Mouse (Mus musculus): Measurements from ENCODE around the gene Asic2. TPM values are rescaled to one million over a fixed set of nuclear protein-coding genes. Genes with fewer than 3 reads are reported as not detected.

The Asic2 gene
- polyA plus RNA-seq, 2 experiments, result 0.01 to 0.04 TPM

DNA sequence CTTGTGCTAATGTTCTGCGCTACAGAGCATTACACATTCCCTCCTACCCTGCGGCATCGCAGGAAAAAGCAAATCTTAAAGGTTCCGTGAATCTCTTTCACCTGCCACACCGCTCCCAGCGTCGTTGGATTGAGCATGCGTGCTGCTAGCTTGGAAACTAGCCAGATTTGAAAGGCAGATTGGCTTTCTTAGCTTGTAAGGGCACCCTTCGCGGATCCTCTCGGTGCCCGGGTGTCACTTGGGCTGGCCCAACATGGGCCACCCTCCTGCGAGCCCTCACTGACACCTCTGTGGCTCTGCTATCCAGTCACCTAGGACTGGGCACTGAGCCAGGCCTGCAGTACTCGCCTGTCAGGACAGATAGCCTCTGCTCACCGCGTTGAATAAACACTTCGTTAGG lies 380.3 kb downstream of the Asic2 start:
- WGBS (ENCODE audit: insufficient replicate concordance), result 67% methylated on average over 17 of the region's 17 CpGs
- DNase-seq (ENCODE audit: low read depth in 3 of 3, low spot score in 3 of 3) (no peak), ATAC-seq (ENCODE audit: insufficient read depth) (no peak)
- H3K9ac ChIP-seq (replicated peaks), result no peak overlapping the region
- no peak overlapping the region for H3K4me2 ChIP-seq (ENCODE audit: low read depth)
- no peak overlapping the region for H3K27ac ChIP-seq
- TF ChIP-seq CTCF (IDR thresholded peaks at IDR 0.05; ENCODE audit: low read depth) (no peak), EP300 (IDR thresholded peaks at IDR 0.05; ENCODE audit: low read depth) (no peak)
- H3K27me3 ChIP-seq (ENCODE audit: control insufficient read depth, insufficient read depth, low read length), result no peaks in the 10 kb centered on the region
- no peaks in the 10 kb centered on the region for H3K9me3 ChIP-seq (ENCODE audit: control insufficient read depth, low read length)
- H3K4me1 ChIP-seq (replicated peaks; ENCODE audit: control insufficient read depth in 2 of 2, insufficient read depth in 2 of 2, low read length in 1 of 2), result no peaks in the 10 kb centered on the region
- no peak overlapping the region for H3K4me3 ChIP-seq (ENCODE audit: insufficient read depth in 1 of 2, low read depth in 2 of 2, low read length in 2 of 2)
- H3K36me3 ChIP-seq (replicated peaks; ENCODE audit: control insufficient read depth, insufficient read depth, low read depth), result no peaks in the 10 kb centered on the region

GRCm38 (mm10) chr11:81587114-81587513 lies 381.1 kb downstream of the Asic2 start:
- Histone ChIP-seq H3K9ac (replicated peaks) (no peak overlapping the region), H3K27me3 (ENCODE audit: control insufficient read depth, insufficient read depth, low read length) (no peaks in the 10 kb centered on the region), H3K4me3 (ENCODE audit: insufficient read depth in 1 of 2, low read depth in 2 of 2, low read length in 2 of 2) (no peak overlapping the region), H3K27ac (no peak overlapping the region), H3K4me1 (replicated peaks; ENCODE audit: control insufficient read depth in 2 of 2, insufficient read depth in 2 of 2, low read length in 1 of 2) (no peaks in the 10 kb centered on the region), H3K4me2 (ENCODE audit: low read depth) (no peak overlapping the region), H3K36me3 (replicated peaks; ENCODE audit: control insufficient read depth, insufficient read depth, low read depth) (no peaks in the 10 kb centered on the region), H3K9me3 (ENCODE audit: control insufficient read depth, low read length) (no peaks in the 10 kb centered on the region)
- 62% methylated on average over 9 of the region's 9 CpGs for WGBS (ENCODE audit: insufficient replicate concordance)
- DNase-seq (ENCODE audit: low read depth in 3 of 3, low spot score in 3 of 3) (no peak), ATAC-seq (ENCODE audit: insufficient read depth) (no peak)
- TF ChIP-seq CTCF (IDR thresholded peaks at IDR 0.05; ENCODE audit: low read depth) (no peak), EP300 (IDR thresholded peaks at IDR 0.05; ENCODE audit: low read depth) (no peak)

GRCm38 (mm10) chr11:81584506-81584905 lies 383.8 kb downstream of the Asic2 start:
- ATAC-seq (ENCODE audit: insufficient read depth), result no peak
- TF ChIP-seq CTCF (IDR thresholded peaks at IDR 0.05; ENCODE audit: low read depth), result no peak
- no peak for TF ChIP-seq EP300 (IDR thresholded peaks at IDR 0.05; ENCODE audit: low read depth)
- DNase-seq (ENCODE audit: low read depth in 3 of 3, low spot score in 3 of 3), result no peak
- H3K9ac ChIP-seq (replicated peaks), result no peak overlapping the region
- H3K27ac ChIP-seq, result no peak overlapping the region
- no peaks in the 10 kb centered on the region for H3K27me3 ChIP-seq (ENCODE audit: control insufficient read depth, insufficient read depth, low read length)
- H3K4me2 ChIP-seq (ENCODE audit: low read depth), result no peak overlapping the region
- WGBS (ENCODE audit: insufficient replicate concordance), result 68% methylated on average over 9 of the region's 9 CpGs
- H3K4me1 ChIP-seq (replicated peaks; ENCODE audit: control insufficient read depth in 2 of 2, insufficient read depth in 2 of 2, low read length in 1 of 2), result no peaks in the 10 kb centered on the region
- no peaks in the 10 kb centered on the region for H3K36me3 ChIP-seq (replicated peaks; ENCODE audit: control insufficient read depth, insufficient read depth, low read depth)
- no peak overlapping the region for H3K4me3 ChIP-seq (ENCODE audit: insufficient read depth in 1 of 2, low read depth in 2 of 2, low read length in 2 of 2)
- no peaks in the 10 kb centered on the region for H3K9me3 ChIP-seq (ENCODE audit: control insufficient read depth, low read length)

DNA sequence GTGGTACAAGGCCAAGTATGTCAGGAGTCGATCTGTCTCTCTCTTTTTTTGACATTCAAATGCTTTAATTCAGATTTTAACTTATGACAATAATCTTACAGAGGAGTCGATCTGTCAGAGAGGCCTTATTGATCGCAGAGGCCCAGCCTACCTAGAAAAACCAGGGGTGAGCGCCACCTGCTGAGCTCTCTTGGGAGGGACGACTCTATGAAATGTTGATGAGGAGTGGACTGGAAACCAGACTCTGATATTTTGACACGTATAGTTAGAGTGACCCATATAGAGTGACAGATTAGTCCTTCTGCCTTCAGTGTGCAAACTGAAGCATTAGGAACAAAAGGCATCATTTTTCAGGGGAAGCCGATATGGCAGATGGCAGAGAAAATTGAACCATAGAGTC lies 385.1 kb downstream of the Asic2 start:
- Histone ChIP-seq H3K9me3 (ENCODE audit: control insufficient read depth, low read length) (no peaks in the 10 kb centered on the region), H3K4me1 (replicated peaks; ENCODE audit: control insufficient read depth in 2 of 2, insufficient read depth in 2 of 2, low read length in 1 of 2) (no peaks in the 10 kb centered on the region), H3K4me3 (ENCODE audit: insufficient read depth in 1 of 2, low read depth in 2 of 2, low read length in 2 of 2) (no peak overlapping the region), H3K4me2 (ENCODE audit: low read depth) (no peak overlapping the region), H3K36me3 (replicated peaks; ENCODE audit: control insufficient read depth, insufficient read depth, low read depth) (no peaks in the 10 kb centered on the region), H3K27ac (no peak overlapping the region), H3K27me3 (ENCODE audit: control insufficient read depth, insufficient read depth, low read length) (no peaks in the 10 kb centered on the region), H3K9ac (replicated peaks) (no peak overlapping the region)
- WGBS (ENCODE audit: insufficient replicate concordance), result 52% methylated on average over 7 of the region's 7 CpGs
- TF ChIP-seq EP300 (IDR thresholded peaks at IDR 0.05; ENCODE audit: low read depth) (no peak), CTCF (IDR thresholded peaks at IDR 0.05; ENCODE audit: low read depth) (0 out of 2 replicates have a peak, but pooled peaks have one; percentile 9)
- ATAC-seq (ENCODE audit: insufficient read depth), result no peak
- no peak for DNase-seq (ENCODE audit: low read depth in 3 of 3, low spot score in 3 of 3)

DNA sequence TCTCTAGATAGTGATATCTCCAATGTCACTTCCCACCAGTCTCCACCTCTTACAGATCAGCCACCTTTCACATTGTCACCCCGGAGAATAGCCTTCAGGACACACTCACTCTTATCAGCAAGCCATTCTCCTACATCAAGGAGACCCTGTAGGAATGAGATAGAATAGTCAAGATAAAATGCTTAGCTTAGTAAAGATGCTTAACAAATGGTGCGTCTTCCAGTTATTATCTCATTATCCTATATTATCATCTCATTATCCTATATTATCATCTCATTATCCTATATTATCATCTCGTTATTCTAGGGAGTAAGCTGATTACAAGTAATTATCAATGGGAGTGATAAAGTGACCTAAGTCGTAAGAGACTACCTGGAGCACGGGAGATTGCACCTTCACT lies 386.1 kb downstream of the Asic2 start:
- Histone ChIP-seq H3K4me1 (replicated peaks; ENCODE audit: control insufficient read depth in 2 of 2, insufficient read depth in 2 of 2, low read length in 1 of 2) (no peaks in the 10 kb centered on the region), H3K4me2 (ENCODE audit: low read depth) (no peak overlapping the region), H3K9me3 (ENCODE audit: control insufficient read depth, low read length) (no peaks in the 10 kb centered on the region), H3K27ac (no peak overlapping the region), H3K4me3 (ENCODE audit: insufficient read depth in 1 of 2, low read depth in 2 of 2, low read length in 2 of 2) (no peak overlapping the region), H3K36me3 (replicated peaks; ENCODE audit: control insufficient read depth, insufficient read depth, low read depth) (no peaks in the 10 kb centered on the region), H3K9ac (replicated peaks) (no peak overlapping the region), H3K27me3 (ENCODE audit: control insufficient read depth, insufficient read depth, low read length) (no peaks in the 10 kb centered on the region)
- WGBS (ENCODE audit: insufficient replicate concordance), result 51% methylated on average over 5 of the region's 5 CpGs
- no peak for ATAC-seq (ENCODE audit: insufficient read depth)
- no peak for DNase-seq (ENCODE audit: low read depth in 3 of 3, low spot score in 3 of 3)
- TF ChIP-seq EP300 (IDR thresholded peaks at IDR 0.05; ENCODE audit: low read depth) (no peak), CTCF (IDR thresholded peaks at IDR 0.05; ENCODE audit: low read depth) (no peak)
